Mouse (Mus musculus): Measurements from ENCODE around the gene Srsf3. TPM values are rescaled to one million over a fixed set of nuclear protein-coding genes. Genes with fewer than 3 reads are reported as not detected.
"Not testable (repeated sequence)": the region's sequence is repeated elsewhere in the genome, so short reads cannot be mapped to it uniquely, and the experiment has no call there.

The Srsf3 gene
- polyA plus RNA-seq, 1 experiment from 2014 or later, result 784 TPM

- no peak for ATAC-seq (ENCODE audit: insufficient read depth, low FRiP score, low TSS enrichment)
- DNase-seq (ENCODE audit: low spot score), result no peak
- H3K4me1 ChIP-seq (ENCODE audit: control insufficient read depth, insufficient read depth, low read length), result no peaks in the 10 kb centered on the region; the same call in 1 of the 2 replicates
- H3K27me3 ChIP-seq (ENCODE audit: control insufficient read depth, insufficient read depth, low read length), result no peaks in the 10 kb centered on the region
- H3K36me3 ChIP-seq (ENCODE audit: control insufficient read depth, insufficient read depth, low read length), result no peaks in the 10 kb centered on the region
- H3K27ac ChIP-seq (ENCODE audit: low read depth, low read length), result no peak overlapping the region
- H3K9me3 ChIP-seq (ENCODE audit: control insufficient read depth, low read length), result no peaks in the 10 kb centered on the region
- WGBS, result 61% methylated on average over 22 of the region's 22 CpGs
- H3K4me2 ChIP-seq (ENCODE audit: low read depth), result no peak overlapping the region
- H3K9ac ChIP-seq (ENCODE audit: low read length), result no peak overlapping the region
- H3K4me3 ChIP-seq (ENCODE audit: low read depth, low read length), result no peak overlapping the region
These were observed 8.2 kb upstream of the Srsf3 start for GRCm38 (mm10) chr17:29024047-29024892.

- Histone ChIP-seq H3K9me3 (ENCODE audit: control insufficient read depth, low read length) (no peaks in the 10 kb centered on the region), H3K36me3 (ENCODE audit: control insufficient read depth, insufficient read depth, low read length) (no peaks in the 10 kb centered on the region), H3K9ac (ENCODE audit: low read length) (no peak overlapping the region), H3K4me2 (ENCODE audit: low read depth) (no peak overlapping the region), H3K4me1 (ENCODE audit: control insufficient read depth, insufficient read depth, low read length) (no peaks in the 10 kb centered on the region; the same call in 1 of the 2 replicates), H3K4me3 (ENCODE audit: low read depth, low read length) (no peak overlapping the region), H3K27ac (ENCODE audit: low read depth, low read length) (no peak overlapping the region), H3K27me3 (ENCODE audit: control insufficient read depth, insufficient read depth, low read length) (no peaks in the 10 kb centered on the region)
- no peak for ATAC-seq (ENCODE audit: insufficient read depth, low FRiP score, low TSS enrichment)
- WGBS, result 14% methylated on average over 10 of the region's 10 CpGs
- no peak for DNase-seq (ENCODE audit: low spot score)
These were observed 7.4 kb upstream of the Srsf3 start for GRCm38 (mm10) chr17:29024896-29025565.

DNA sequence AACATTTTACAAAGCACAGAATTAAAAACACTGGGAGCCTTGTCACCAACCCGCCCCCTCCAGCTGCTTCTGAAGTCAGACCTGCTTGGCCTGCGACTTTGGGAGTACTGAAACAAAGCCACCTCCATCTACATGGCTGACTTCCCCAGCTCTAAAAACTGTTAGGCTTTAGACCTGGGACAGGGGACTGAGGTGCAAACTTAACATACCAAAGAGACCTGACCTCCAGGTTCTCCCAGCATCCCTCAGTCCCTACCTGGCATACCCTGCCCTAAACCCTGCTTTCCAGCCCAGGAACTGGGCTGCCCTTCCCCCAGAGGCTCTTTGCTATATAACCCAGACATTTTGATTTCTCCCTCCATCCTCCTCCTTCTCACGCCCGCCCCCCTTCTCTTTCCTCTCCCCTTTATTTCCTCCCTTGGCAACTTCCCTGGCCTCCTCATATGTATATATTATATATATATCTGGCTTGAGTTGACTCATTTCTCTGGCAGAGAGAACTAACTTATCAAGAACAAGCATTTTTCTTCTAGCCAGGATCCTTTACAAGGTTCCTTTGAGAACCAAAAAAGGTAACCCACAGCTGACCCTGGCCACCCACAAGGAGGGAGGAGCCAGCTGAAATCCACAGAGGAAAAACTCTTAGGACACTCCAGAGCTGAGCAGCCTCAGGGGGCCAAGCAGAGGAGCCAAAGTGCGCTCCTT lies 5.6 kb upstream of the Srsf3 start:
- H3K9me3 ChIP-seq (ENCODE audit: control insufficient read depth, low read length), result no peaks in the 10 kb centered on the region
- no peaks in the 10 kb centered on the region for H3K36me3 ChIP-seq (ENCODE audit: control insufficient read depth, insufficient read depth, low read length)
- no peak overlapping the region for H3K9ac ChIP-seq (ENCODE audit: low read length)
- no peaks in the 10 kb centered on the region for H3K27me3 ChIP-seq (ENCODE audit: control insufficient read depth, insufficient read depth, low read length)
- H3K4me3 ChIP-seq (ENCODE audit: low read depth, low read length), result no peak overlapping the region
- ATAC-seq (ENCODE audit: insufficient read depth, low FRiP score, low TSS enrichment) (no peak), DNase-seq (ENCODE audit: low spot score) (no peak)
- no peak overlapping the region for H3K27ac ChIP-seq (ENCODE audit: low read depth, low read length)
- H3K4me2 ChIP-seq (ENCODE audit: low read depth), result no peak overlapping the region
- 44% methylated on average over 5 of the region's 5 CpGs for WGBS
- H3K4me1 ChIP-seq (ENCODE audit: control insufficient read depth, insufficient read depth, low read length), result peaks cover 4% of the 10 kb centered on the region

GRCm38 (mm10) chr17:29030321-29031034 lies 1.9 kb upstream of the Srsf3 start:
- Histone ChIP-seq H3K4me1 (ENCODE audit: control insufficient read depth, insufficient read depth, low read length) (peaks cover 10% of the 10 kb centered on the region), H3K9ac (ENCODE audit: low read length) (no peak overlapping the region), H3K4me3 (ENCODE audit: low read depth, low read length) (no peak overlapping the region), H3K27ac (ENCODE audit: low read depth, low read length) (no peak overlapping the region), H3K9me3 (ENCODE audit: control insufficient read depth, low read length) (no peaks in the 10 kb centered on the region), H3K27me3 (ENCODE audit: control insufficient read depth, insufficient read depth, low read length) (no peaks in the 10 kb centered on the region), H3K36me3 (ENCODE audit: control insufficient read depth, insufficient read depth, low read length) (no peaks in the 10 kb centered on the region), H3K4me2 (ENCODE audit: low read depth) (no peak overlapping the region)
- ATAC-seq (ENCODE audit: insufficient read depth, low FRiP score, low TSS enrichment), result no peak
- WGBS, result 90% methylated on average over 6 of the region's 6 CpGs
- DNase-seq (ENCODE audit: low spot score), result no peak

DNA sequence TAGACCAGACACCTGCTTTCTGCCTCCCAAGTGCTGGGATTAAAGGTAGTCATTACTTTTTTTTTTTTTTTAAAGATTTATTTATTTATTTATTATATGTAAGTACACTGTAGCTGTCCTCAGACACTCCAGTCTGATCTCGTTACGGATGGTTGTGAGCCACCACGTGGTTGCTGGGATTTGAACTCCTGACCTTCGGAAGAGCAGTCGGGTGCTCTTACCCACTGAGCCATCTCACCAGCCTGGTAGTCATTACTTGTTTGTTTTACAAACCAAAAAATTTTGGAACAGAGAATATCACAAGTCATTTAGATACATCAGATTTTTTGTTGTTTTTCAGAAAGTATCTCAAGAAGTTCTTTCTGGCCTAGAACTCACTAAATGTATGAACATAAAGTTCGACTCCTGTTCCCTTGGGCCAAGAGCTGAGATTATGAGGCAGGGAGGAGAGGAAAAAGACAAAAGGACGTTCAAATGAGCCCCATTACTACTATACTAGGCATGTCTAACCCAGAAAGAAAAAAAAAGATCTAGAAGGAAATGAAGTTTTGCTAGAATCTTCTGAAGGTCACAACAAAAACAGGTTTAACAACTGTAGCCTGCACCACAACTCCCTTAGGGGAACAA lies 1.2 kb upstream of the Srsf3 start:
- not testable (repeated sequence) for H3K9me3 ChIP-seq (ENCODE audit: control insufficient read depth, low read length); DNase-seq (ENCODE audit: low spot score); H3K27me3 ChIP-seq (ENCODE audit: control insufficient read depth, insufficient read depth, low read length); ATAC-seq (ENCODE audit: insufficient read depth, low FRiP score, low TSS enrichment); H3K36me3 ChIP-seq (ENCODE audit: control insufficient read depth, insufficient read depth, low read length)
- WGBS, result 60% methylated on average over 7 of the region's 7 CpGs
- Histone ChIP-seq H3K4me3 (ENCODE audit: low read depth, low read length) (peak overlapping the region; percentile 70), H3K4me1 (ENCODE audit: control insufficient read depth, insufficient read depth, low read length) (peaks cover 10% of the 10 kb centered on the region), H3K27ac (ENCODE audit: low read depth, low read length) (peak overlapping the region; percentile 96), H3K9ac (ENCODE audit: low read length) (peak overlapping the region; percentile 97), H3K4me2 (ENCODE audit: low read depth) (peak overlapping the region; percentile 72)

- peak overlapping the region; percentile 96 for H3K27ac ChIP-seq (ENCODE audit: low read depth, low read length)
- under 1% methylated on average over 26 of the region's 26 CpGs for WGBS
- H3K9me3 ChIP-seq (ENCODE audit: control insufficient read depth, low read length), result no peaks in the 10 kb centered on the region
- peak overlapping the region; percentile 72 for H3K4me2 ChIP-seq (ENCODE audit: low read depth)
- H3K27me3 ChIP-seq (ENCODE audit: control insufficient read depth, insufficient read depth, low read length), result no peaks in the 10 kb centered on the region
- peak overlapping the region; percentile 97 for H3K9ac ChIP-seq (ENCODE audit: low read length)
- peaks cover 5% of the 10 kb centered on the region; the same call in 1 of the 2 replicates for H3K36me3 ChIP-seq (ENCODE audit: control insufficient read depth, insufficient read depth, low read length)
- H3K4me3 ChIP-seq (ENCODE audit: low read depth, low read length), result peak overlapping the region; percentile 70
- H3K4me1 ChIP-seq (ENCODE audit: control insufficient read depth, insufficient read depth, low read length), result peaks cover 13% of the 10 kb centered on the region
- DNase-seq (ENCODE audit: low spot score), result no peak
- ATAC-seq (ENCODE audit: insufficient read depth, low FRiP score, low TSS enrichment), result peak; percentile 28; the same call in 1 of the 2 replicates
These were observed 606 bp upstream of the Srsf3 start for GRCm38 (mm10) chr17:29031771-29032273.

DNA sequence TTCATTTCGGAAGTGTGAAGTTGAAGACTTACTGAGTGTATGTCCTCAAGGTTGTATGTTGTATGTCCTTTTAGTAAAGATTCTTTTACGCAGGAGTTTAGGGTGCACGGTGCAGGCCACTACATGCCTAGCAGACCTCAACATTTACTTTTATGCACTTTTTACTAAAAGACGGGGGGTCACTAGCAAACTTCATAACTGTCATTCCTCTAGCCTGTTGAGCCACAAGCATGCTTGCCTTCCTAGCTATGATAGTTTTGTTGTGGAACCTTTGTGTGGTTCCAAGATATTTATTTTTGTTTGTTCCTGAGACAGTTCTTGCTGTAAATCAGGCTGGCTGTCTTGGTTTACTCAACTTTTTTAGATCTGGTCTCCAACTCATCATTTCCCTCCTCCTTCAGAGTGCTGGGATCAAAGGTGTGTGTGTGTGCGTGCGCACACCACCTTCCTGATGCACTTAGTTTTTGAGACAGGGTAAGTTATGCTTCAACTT lies 1.2 kb downstream of the Srsf3 start:
- peaks cover 13% of the 10 kb centered on the region for H3K36me3 ChIP-seq (ENCODE audit: control insufficient read depth, insufficient read depth, low read length)
- no peak overlapping the region for H3K27ac ChIP-seq (ENCODE audit: low read depth, low read length)
- no peaks in the 10 kb centered on the region for H3K27me3 ChIP-seq (ENCODE audit: control insufficient read depth, insufficient read depth, low read length)
- DNase-seq (ENCODE audit: low spot score) (no peak), ATAC-seq (ENCODE audit: insufficient read depth, low FRiP score, low TSS enrichment) (no peak)
- H3K4me3 ChIP-seq (ENCODE audit: low read depth, low read length), result peak overlapping the region; percentile 70
- no peaks in the 10 kb centered on the region for H3K9me3 ChIP-seq (ENCODE audit: control insufficient read depth, low read length)
- H3K4me1 ChIP-seq (ENCODE audit: control insufficient read depth, insufficient read depth, low read length), result peaks cover 16% of the 10 kb centered on the region
- peak overlapping the region; percentile 97 for H3K9ac ChIP-seq (ENCODE audit: low read length)
- peak overlapping the region; percentile 83 for H3K4me2 ChIP-seq (ENCODE audit: low read depth)
- WGBS, result under 1% methylated on average over 6 of the region's 6 CpGs

Measured in neural tube, embryonic 11.5 days (tissue).